Mouse (Mus musculus) limb, embryonic 14.5 days (tissue): ENCODE measurements at regions not wholly inside any gene's neighbourhood (a gene's known extent, or its start where the extent isn't known, plus 50 kb on each side); places are given as distances from the start of the nearest gene placed in this dataset.

Experiments used
- ATAC-seq: fragments of 200-750 bp; cut with Nextera tagmentation; 2 replicates; pipeline ENCODE4 v1.8.0; 2017; ENCODE audit warnings: low read depth, moderate number of reproducible peaks, moderate TSS enrichment; ENCODE audit not compliant: low FRiP score
- DNase-seq: peaks from one replicate; pipeline ENCODE4 v3.0.0-alpha.2; 2015; ENCODE audit warnings: low spot score
- H3K27ac ChIP-seq: fragments of 300-500 bp; sonication (generic); replicated peaks from 2 replicates; pipeline ENCODE4 v1.5.1; 2014; ENCODE audit warnings: low read depth, mild to moderate bottlenecking, low read length, moderate library complexity, mixed read lengths
- H3K27me3 ChIP-seq: fragments of 300-500 bp; sonication (generic); 2 replicates; pipeline ENCODE4 v1.6.1; 2014; ENCODE audit warnings: low read length, mixed read lengths; ENCODE audit not compliant: control insufficient read depth, insufficient read depth
- H3K36me3 ChIP-seq: fragments of 300-500 bp; sonication (generic); 2 replicates; pipeline ENCODE4 v1.6.1; 2014; ENCODE audit warnings: mild to moderate bottlenecking, low read length, moderate library complexity, mixed read lengths; ENCODE audit not compliant: control insufficient read depth, insufficient read depth
- H3K4me1 ChIP-seq: fragments of 300-500 bp; sonication (generic); 2 replicates; pipeline ENCODE4 v1.6.1; 2014; ENCODE audit warnings: antibody characterized with exemption, low read length, mixed read lengths; ENCODE audit not compliant: control insufficient read depth, insufficient read depth
- H3K4me2 ChIP-seq: fragments of 300-500 bp; sonication (generic); replicated peaks from 2 replicates; pipeline ENCODE4 v1.6.1; 2014; ENCODE audit warnings: low read depth, mild to moderate bottlenecking, low read length, moderate library complexity; ENCODE audit not compliant: severe bottlenecking
- H3K4me3 ChIP-seq: fragments of 300-500 bp; sonication (generic); replicated peaks from 2 replicates; pipeline ENCODE4 v1.5.1; 2014; ENCODE audit warnings: low read length
- H3K9ac ChIP-seq: fragments of 300-500 bp; sonication (generic); 2 replicates; pipeline ENCODE4 v1.6.1; 2014; ENCODE audit warnings: mild to moderate bottlenecking, low read depth, low read length, moderate library complexity; ENCODE audit not compliant: severe bottlenecking
- H3K9me3 ChIP-seq: fragments of 300-500 bp; sonication (generic); 2 replicates; pipeline ENCODE4 v1.6.1; 2016; ENCODE audit warnings: low read length; ENCODE audit not compliant: control insufficient read depth
- POLR2A ChIP-seq: fragments of 200-500 bp; IDR thresholded peaks from 2 replicates; pipeline ENCODE4 v1.8.0; 2012; ENCODE audit warnings: inconsistent platforms, mild to moderate bottlenecking, moderate library complexity, borderline replicate concordance; ENCODE audit not compliant: insufficient read depth, insufficient read length; ENCODE audit errors: extremely low read depth

DNA sequence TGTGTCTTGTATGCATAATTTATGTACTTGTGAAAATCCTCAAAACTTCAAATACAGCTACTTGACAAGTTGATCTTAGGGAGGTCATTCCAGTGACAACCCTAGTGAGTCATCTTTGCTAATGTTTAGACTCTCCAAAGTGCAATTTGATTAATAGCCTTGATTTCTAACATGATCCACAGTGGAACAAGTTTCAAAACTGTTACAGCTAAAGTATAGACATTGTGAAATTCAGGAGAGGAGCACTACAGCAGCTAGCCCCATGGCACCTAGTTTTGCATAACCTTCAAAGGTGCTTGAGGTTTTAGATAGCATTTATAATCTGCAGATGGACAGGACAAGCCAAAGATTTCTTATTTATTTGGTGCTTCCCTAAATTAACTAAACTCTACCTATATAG is 50.1 kb upstream of the Cop1 start:
- Histone ChIP-seq H3K36me3 (no peaks in the 10 kb centered on the region), H3K27ac (no peak overlapping the region), H3K9ac (no peak overlapping the region), H3K27me3 (no peaks in the 10 kb centered on the region), H3K9me3 (no peaks in the 10 kb centered on the region), H3K4me3 (no peak overlapping the region), H3K4me2 (no peak overlapping the region), H3K4me1 (no peaks in the 10 kb centered on the region)
- ATAC-seq (no peak), DNase-seq (no peak)
- TF ChIP-seq POLR2A, result no peak
